Mouse (Mus musculus) adrenal gland, adult (tissue): Measurements from ENCODE around the gene Matn4.

Source experiments
- DNase-seq, 2 experiments: peaks; one replicate each; pipeline ENCODE4 v3.0.0; 2022 to 2023; ENCODE audit warnings: low spot score in 1 of 2; ENCODE audit not compliant: inconsistent age in 2 of 2

Gene Matn4

DNA sequence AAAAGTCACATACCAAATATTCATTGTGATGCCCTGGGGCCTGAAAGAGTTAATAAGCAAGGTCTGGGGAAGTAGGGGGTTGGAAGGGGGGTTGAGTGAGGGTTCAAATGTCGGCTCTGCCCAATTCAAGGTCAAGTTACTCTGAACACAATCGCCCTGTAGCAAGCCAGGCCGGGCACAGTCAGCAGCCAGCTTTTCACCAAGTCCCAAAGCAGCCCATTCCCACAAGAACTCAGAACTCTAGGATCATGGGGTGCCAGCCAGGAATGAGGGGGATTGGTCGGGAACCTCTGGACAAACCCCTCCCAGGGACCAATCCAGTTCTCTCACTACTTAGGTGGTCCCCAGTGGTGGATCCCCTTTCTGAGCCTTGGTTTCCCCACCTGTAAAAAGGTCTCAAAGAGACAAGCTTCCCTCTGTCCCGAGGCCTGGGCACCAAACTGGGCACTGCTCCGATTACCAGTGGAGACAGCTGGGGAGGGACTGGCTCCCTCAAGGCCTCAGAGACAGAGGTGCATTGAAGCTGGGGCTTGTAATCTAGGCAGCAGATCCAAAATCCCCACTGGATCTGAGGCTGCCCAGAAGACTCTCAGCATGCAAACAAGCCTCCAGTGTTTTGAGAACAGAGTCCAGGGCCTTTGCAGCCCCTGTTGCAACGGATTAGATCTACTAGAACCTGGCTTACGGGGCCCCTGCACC, 31.4 kb upstream of the Matn4 start:
- peak in 1 of 2 experiments; percentile 75 for DNase-seq

DNA sequence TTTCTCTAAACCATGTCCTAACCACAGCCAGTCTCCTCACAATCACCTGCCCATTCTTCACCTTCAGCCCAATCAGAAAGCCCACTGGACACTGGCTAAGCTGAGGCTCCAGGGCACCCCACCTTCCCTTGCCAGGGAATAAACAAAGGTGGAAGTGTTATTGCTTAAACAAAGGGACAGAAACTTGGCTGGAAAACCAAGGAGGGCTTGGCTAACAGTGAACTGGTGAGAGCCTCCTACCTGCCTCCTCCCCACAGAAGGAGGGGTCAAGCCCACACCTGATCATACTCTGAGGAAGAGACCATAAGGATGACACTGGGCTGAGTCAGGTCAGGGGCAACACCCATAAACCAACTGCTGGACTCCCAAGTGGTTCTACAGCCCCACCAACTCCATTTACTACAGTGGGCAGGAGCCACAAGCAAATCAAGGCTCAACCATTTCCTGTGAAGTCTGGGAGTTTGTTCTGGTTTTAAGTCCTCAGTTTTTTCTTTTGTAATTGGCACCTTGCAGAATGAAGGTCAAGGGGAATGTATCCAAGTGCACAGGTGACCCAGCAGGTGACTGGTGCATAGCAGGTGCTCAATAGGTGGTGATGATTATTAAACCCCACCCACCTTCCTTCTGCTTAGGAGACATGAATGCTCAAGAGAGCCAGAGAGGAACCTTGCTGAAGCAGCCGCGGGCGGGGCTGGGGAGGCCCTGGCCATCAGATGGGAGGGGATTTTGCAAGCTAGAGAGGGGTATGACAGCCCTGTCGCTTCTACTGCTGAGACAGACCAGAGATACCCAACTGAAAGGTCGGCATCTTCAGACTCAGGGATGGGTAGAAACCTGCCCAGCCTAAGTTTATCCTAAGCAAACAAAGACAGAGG, 30.5 kb upstream of the Matn4 start:
- DNase-seq, result peak in 1 of 2 experiments; percentile 35

DNA sequence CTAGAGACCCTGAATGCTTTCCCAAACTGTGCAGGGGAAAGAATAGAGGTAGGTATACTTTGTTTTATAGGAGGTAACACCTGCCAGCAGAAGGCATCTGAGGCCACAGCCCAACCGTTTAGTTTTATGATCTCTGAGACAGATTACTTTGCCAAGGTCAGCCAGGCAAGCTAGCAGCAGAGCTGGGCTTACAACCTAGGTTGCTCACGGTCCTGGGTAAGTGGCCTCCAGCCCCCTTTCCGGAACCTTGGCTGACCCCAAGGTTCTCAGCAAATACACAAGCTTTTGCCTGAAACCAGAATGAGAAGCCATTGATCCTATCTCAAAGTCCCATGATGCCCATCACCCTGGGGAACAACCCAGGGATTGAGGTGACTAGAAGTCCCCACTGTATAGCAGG, 29.7 kb upstream of the Matn4 start:
- DNase-seq, result no peak

DNA sequence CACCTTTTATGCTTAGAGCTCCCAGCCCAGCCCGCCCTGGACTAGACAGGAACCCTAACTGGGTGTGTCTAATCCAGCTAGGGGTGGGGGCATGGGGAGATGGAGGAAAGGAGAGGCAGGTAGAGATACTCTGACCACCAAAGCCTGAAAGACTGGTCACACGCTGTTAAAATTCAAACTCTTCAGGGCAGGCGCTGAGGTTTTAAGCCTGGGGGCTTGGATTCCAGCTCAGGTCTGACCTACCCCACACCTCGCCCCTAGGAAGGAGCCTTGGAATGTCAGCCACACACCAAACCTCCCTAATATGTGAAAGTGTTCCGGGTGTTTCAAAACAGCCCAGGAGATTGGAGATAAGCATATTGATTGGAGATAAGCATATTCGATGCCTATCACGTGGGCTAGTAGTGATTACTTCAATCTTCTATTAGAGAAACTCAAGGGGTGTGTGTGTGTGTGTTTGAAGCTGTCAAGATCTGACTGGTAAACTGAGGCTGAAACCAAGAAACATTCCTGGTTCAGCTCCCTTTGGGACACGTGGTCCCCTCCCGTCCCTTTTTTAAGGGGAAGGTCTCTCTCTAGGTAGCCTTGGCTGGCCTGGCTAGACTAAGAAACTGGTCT, 28.4 kb upstream of the Matn4 start:
- DNase-seq, result peak in 1 of 2 experiments; percentile 23

DNA sequence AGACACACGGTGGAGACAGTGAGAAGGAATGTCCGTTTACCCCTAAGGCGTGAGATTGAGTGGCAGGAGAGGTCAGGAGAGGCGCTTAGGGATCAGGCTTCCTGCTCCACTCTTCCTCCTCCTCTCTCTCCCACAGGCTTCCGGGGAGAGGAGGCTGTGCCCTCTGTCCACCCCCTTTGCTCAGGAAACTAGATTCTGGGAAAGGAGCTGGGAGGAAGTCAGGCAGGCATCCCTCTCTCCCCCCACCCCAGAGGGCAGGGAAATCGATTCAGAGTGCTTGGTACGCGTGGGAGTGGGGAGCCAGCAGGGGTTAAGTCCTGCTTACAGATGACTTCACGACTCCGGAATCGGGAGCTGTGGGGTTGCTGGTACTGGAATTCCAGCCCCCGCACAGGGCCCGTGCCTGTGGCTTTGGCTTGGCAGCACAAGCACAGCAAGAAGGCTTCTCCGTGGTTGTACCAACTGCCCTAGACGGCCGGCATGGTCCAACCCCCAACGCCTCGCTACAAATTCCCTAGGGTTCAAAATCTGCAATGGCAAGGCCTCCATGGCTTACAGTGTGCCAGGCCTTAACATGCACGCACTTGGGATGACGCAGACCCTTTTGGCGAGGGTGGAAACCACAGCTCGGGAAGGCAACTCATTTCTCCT, 27.7 kb upstream of the Matn4 start:
- DNase-seq, result peak in 1 of 2 experiments; percentile 62

DNA sequence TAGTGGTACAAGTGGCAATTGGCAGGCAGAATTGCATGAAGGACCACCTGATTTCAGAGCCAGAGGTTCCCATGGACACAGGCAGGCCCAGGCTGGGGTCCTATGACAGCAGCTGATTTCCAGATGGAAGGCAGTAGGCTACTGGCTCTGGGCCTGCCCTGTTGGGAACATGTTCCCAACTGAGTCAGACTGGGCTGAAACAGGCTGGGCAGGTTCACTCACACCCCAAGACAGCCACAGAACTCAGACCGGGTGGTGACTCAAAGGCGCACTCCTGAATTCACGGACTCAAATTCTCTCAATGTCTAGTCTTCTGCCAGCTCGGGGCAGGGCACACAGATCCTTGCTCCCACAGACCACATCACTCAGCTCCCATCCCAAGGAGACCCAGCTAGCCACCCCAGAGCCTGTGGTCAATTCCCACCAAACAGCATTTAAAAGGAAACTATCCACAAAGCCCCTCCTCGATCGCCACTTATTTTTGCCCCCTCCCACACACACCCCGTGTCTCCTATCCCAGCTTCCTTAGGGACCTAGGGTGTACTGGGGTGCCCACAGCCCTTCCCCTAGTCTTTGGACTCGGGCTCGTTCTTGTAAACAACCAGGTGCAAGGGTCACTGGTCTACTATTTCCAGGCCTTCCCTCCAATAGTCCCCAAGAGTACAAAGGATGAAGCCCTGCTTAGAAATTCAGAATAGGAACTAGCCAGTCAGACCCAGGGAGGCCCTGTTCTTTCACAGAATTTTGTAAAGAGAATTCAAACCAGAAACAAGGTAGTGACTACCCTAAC, 26.9 kb upstream of the Matn4 start:
- DNase-seq, result peak in 1 of 2 experiments; percentile 23

DNA sequence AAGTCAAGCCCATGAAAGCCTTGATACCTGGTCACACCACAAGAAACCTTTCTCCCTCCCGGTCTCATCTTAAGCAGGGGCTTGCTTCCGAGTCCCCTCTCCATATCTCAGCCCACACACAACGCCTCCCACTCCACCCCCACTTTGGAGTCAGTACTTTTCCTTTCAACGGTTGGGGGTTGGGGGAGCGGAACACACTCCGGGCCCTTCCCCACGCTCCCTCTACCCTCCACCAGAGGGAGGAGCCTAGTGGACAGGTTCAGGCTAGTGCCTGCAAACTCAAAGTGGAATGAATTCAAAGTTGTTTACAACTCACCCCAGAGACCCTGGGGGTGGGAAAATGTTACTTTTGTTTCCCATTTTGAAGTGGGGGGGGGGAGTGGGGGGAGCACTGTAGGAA, 25.7 kb upstream of the Matn4 start:
- DNase-seq, result peak in 1 of 2 experiments; percentile 17

DNA sequence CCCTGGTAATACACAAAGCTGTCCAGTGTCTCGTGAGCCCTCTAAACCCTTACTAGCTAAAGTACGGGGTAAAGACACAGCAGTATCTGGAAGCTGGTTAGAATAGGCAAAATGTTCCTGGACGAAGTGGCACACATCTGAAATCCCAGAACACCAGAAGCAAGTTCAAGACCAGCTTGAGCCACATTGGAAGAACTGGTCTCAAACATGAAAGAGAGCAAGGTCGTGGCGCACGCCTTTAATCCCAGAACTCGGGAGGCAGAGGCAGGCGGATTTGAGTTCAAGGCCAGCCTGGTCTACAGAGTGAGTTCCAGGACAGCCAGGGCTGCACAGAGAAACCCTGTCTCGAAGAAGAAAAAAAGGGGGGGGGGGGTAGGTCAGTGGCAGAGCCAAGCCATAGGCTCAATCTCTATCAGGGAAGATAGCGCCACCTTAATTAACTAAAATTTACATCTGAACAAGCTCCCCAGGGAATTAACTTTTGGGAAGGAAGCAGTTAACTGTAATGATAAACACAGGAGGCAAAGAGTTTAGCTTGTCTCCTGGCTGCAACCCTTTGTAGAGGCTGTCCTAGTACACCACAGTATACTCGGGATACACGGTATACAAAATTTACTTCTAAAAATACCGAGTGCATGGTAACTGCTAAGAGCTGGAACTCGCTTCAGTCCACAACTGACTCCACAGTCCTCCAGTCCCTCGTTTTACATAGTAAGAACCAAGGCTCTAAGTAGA, 25.1 kb upstream of the Matn4 start:
- DNase-seq, result no peak

DNA sequence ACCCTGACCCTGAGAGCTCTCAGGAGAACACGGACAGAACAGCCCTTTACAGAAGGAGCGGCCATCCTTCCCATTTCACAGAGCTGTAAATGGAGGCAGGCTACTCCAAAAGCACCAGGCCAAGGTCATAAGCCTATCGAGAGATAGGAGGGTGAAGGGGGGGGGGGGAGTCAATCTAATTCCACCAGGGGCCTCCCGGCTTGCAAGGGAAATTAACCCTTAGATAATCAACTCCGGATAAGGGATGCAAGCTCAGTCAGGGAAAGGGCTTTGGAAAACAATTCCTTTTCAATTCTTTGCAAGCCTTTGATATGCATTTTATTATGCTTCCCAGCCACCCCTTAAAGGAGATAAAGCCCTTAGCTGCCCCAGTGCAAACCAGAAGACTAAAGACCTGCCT, 23.5 kb upstream of the Matn4 start:
- DNase-seq, result no peak

DNA sequence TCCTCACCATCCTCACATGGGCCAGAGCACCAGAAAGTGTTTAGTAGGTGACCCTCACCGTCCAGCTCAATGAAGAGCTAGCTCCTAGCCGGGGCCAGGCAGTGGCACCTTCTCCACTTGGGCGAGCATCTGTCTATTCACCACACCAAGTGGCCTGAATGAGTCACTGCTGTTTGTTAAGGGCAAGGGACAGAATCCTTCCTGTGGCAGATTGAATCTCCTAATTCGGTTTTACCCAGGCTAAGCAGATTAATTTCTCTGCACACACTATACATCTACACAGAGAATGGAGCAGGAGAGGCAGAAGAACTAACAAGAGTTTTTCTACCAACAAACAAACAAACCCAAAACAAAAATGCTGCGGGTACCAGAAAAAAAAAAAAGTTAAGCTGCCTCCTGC, 22.0 kb upstream of the Matn4 start:
- peak in 1 of 2 experiments; percentile 32 for DNase-seq

DNA sequence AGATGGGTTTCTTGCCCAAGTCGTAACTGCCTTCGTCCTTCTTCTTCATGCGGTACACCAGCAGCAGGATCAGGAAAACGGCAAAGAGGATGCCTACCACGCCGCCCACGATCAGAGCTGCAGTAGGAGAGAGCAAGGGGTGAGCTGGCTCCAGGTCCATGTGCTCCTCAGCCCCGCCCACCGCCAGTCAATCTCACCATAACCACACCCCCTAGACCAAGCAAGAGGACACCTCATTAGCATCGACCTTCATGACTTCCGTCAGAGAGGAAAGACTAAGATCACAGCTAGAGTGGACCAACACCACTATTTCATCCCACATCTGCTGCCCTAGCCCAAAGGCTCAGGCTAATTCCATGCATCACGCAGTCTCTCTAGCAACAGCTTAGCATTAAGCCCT, 21.2 kb upstream of the Matn4 start:
- DNase-seq, result peak in 1 of 2 experiments; percentile 46

DNA sequence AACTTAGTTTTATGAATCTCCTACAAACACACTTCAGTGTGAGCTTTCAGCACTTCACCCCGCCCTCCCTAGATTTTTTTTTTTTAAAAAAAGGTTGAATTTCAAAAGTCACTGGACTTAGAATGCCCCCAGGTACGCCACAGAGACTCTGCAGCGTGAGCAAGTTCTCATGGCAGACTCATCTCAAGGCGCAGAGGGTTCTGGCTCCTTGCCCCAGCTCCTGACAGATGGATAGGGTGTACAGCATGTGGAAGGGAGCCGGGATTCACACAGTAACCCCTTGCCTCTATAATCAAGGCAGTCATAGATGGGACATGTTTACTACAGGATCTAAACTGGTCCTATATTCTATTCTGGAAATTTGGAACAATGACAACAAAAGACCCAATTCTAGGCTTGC, 20.4 kb upstream of the Matn4 start:
- DNase-seq, result peak in 1 of 2 experiments; percentile 27

DNA sequence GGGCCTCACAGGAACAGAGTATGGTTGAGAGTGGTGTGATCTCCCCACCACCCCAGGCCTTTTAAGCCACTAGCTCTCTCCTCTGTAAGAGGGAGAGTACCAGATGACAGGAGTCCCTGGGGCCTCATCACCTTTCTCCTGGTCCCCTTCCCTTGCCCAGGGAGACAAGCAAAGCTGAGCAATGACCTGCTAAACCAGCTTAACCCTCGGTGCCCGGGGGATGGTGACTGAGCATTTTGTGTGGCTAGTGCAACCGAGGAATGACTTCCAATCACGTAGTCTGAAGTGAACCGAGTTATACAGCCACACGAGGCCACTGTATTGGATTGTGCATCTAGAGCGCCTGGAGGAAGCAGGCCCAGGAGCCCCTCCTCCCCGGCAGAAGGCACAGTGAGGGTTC, 19.4 kb upstream of the Matn4 start:
- peak in 1 of 2 experiments; percentile 21 for DNase-seq

DNA sequence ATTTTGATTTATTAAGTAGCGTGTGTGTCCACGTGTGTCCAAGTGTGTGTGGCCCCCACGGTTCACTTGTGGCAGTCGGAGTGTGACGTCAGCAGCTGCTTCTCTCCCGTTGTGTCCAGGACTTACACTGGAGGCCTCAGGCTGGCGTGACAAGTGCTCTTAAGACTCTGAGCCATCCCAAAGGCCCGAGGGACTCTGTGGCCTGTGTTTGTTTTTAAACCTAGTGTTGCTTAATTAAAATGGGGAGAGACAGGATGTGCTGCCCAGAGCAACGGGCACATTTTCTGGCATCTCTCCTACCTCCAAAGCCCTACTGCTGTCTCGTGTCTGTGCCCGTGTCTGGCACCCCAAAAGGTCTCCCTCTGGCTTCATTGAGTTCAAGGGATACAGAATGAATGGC, 18.5 kb upstream of the Matn4 start:
- DNase-seq, result peak in 1 of 2 experiments; percentile 48

DNA sequence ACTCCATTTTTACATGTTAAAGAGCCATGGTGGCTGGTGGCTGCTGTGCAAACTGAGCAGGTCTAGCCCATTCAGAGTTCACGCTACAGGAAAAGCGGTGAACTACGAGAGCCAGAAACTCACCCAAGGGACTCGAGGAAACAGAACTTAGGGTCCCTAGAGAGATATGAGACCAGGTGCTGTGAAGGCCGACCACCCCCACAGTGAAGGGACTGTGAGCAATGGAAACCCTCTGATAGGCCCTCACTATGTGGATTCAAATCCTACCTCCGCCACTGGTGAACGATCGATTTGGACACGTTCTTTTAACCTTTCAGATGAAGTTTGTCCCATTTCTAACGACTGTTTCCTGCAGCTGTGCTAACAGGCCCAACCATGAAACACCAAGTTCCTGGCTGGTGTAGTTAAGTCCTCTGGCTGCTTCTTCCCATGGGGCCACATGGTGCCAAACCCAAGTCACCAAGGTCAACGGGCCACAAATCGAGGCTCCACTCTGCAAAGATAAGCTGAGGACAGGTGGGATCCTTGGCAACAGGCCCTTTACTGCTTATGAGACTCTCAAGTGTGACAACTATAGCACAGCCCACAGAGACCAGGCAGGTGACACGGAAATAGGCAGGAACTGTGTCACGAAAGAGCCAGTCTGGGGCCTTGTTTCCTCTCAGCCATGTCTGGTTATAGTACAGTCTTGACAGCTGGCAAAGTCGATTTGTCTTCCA, 17.9 kb upstream of the Matn4 start:
- peak in 1 of 2 experiments; percentile 46 for DNase-seq

DNA sequence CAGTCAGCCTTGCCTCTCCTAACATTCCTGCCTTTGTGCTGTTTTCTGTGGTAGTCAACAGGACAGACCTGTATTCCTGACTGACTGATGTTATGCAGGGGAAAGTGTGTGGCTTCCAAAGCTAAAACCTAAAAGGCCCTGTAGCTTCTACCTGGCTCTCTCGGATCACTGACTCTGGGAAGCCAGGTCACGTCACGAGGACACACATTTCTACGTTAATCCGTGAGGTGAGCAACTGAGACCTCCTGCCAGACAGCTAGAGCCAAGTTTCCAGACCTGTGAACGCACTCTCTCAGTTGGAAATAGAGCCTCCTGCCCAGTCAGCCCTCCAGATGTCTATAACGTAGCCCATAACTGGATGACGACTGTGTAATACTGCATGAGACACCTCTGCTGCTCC, 17.0 kb upstream of the Matn4 start:
- DNase-seq, result no peak

DNA sequence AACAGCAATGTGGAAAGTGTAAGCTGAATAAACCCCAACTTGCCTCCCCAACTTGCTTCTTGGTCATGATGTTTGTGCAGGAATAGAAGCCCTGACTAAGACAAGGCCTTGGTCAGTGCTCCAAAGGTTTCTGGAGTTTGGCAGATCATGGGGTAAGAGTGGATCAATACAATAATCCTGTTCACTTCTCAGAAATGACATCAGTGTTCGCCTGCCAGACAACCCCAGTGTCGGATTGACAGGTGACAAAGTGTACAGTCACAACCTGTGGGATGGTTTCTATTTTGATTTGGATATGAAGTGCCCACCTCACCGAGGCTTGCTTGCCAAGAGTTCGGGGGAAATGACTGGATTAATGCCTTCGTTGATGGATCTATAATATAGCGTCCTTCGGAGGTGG, 16.3 kb upstream of the Matn4 start:
- no peak for DNase-seq

DNA sequence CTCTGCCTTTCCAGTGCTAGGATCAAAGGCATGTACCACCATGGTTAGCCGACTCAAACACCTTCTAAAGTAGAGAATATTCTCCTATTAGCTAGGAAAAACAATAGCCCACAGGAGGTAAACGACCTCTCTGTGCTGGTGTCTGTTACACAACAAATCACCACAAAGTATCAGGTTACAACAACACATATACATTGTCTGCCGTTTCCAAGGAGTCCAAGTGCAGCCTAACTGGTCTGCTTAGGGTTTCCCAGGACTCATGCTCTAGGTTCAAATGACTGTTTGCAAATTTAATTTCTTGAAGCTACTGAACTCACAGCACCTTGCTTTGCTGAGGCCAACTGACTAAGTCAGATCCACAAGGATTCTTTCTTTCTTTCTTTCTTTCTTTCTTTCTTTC, 14.5 kb upstream of the Matn4 start:
- no peak for DNase-seq

DNA sequence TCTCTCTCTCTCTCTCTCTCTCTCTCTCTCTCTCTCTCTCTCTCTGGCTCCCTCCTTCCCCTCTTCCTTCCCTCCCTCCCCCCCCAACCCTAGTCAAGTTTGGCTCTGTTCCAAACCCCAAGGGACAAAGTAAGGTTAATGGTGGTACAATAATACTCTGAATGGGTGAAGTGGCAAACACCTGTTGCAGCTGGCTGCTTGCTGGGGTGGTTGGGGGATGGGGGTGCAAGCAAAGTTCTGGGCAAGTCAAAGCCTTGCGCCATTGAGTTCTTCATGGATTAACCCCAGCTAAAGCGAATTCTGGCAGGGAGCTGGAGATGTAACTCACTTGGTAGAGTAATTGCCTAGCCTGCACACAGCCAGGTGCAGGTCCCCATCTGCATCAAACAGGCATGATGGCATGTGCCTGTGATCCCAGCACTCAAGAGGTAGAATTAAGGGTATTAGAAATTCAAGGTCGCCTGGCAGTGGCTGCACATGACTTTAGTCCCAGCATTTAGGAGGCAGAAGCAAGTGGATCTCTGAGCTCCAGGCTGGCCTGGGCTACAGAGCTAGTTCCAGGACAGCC, 13.4 kb upstream of the Matn4 start:
- DNase-seq, result no peak
